Mouse (Mus musculus) heart, embryonic 11.5 days (tissue): ENCODE measurements around the gene Hmga2. TPM values are rescaled to one million over a fixed set of nuclear protein-coding genes. Genes with fewer than 3 reads are reported as not detected.

ENCODE experiments used
- ATAC-seq: fragments of 200-750 bp; cut with Nextera tagmentation; replicated peaks from 2 replicates; pipeline ENCODE4 v1.8.0; 2017; ENCODE audit warnings: moderate library complexity; ENCODE audit not compliant: insufficient number of reproducible peaks, low FRiP score, low TSS enrichment
- H3K27ac ChIP-seq: fragments of 300-500 bp; sonication (generic); 2 replicates; pipeline ENCODE4 v1.5.1; 2014; ENCODE audit warnings: mild to moderate bottlenecking, low read depth, low read length
- H3K27me3 ChIP-seq: fragments of 300-500 bp; sonication (generic); 2 replicates; pipeline ENCODE4 v1.6.1; 2014; ENCODE audit warnings: mild to moderate bottlenecking, low read length, mixed read lengths; ENCODE audit not compliant: control insufficient read depth, insufficient read depth
- H3K36me3 ChIP-seq: fragments of 300-500 bp; sonication (generic); 2 replicates; pipeline ENCODE4 v1.6.1; 2014; ENCODE audit warnings: mild to moderate bottlenecking, low read length, moderate library complexity, mixed read lengths; ENCODE audit not compliant: control insufficient read depth, insufficient read depth
- H3K4me1 ChIP-seq: fragments of 300-500 bp; sonication (generic); 2 replicates; pipeline ENCODE4 v1.6.1; 2014; ENCODE audit warnings: low read length; ENCODE audit not compliant: control insufficient read depth, insufficient read depth
- H3K4me2 ChIP-seq: fragments of 300-500 bp; sonication (generic); 2 replicates; pipeline ENCODE4 v1.6.1; 2014; ENCODE audit warnings: mild to moderate bottlenecking, moderate library complexity
- H3K4me3 ChIP-seq: fragments of 300-500 bp; sonication (generic); 2 replicates; pipeline ENCODE4 v1.5.1; 2014; ENCODE audit warnings: low read depth, low read length
- H3K9ac ChIP-seq: fragments of 300-500 bp; sonication (generic); 2 replicates; pipeline ENCODE4 v1.6.1; 2014; ENCODE audit warnings: mild to moderate bottlenecking, low read depth, low read length, moderate library complexity
- H3K9me3 ChIP-seq: fragments of 300-500 bp; sonication (generic); replicated peaks from 2 replicates; pipeline ENCODE4 v1.6.1; 2016; ENCODE audit warnings: low read length; ENCODE audit not compliant: control insufficient read depth
- WGBS: fragments of 180-500 bp; shearing (Covaris S2); extraction: QIAGEN DNeasy Blood & Tissue Kit; methylation state at CpG from one replicate; pipeline ENCODE4 v1.1.7; 2014; ENCODE audit not compliant: insufficient replicate concordance; 5-methylcytosine and 5-hydroxymethylcytosine counted together
- polyA plus RNA-seq: library from polyadenylated mRNA; unstranded; fragments of >200 nt; fragmentation: Nextera tagmentation; extraction: Ambion mirVana; gene quantifications from 2 replicates; pipeline ENCODE4 v1.2.1, GENCODE M21; 2014

Hmga2 gene
- polyA plus RNA-seq, 1 experiment from 2014 or later: 42.6 TPM

DNA sequence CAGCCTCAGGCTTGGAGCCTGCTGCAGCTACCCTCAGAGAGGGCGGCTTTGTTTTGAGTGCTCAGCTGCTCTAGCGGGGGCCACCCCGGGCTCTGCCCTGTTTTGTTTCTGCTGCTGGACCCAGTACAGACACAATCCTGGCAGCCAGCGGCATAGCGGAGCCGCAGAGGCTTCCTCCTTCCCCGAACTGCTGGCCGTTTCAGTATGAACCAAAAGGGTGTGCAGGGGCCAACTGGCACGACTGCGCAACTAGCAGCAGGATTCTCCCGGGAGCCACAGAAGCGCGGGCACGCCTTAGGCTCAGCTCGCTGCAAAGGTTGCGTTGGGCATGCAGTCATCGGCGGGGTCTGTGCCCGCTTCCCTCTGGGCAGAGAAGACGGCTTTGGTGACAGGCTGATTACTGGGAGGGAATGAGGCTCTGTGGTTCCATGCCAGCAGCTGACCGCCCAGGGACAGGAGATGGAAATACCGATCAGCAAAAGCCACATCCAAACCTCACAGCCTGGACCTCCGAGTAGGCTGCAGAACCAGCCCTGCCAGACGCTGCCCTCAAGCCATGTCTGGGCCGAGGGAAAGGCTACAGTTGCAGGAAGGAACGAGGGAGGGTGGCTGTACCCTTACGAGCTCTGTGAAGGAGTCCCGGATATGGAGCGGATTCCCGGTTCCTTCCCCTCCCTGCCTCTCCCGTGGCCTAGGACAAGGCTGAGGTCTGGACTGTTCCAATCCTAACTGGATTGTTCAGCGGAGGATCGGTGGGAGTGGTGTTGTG is 47.7 kb downstream of the Hmga2 start:
- H3K4me3 ChIP-seq: no peak overlapping the region
- no peak overlapping the region for H3K9ac ChIP-seq
- no peak overlapping the region for H3K4me2 ChIP-seq
- no peaks in the 10 kb centered on the region for H3K27me3 ChIP-seq
- no peaks in the 10 kb centered on the region for H3K36me3 ChIP-seq
- 75% methylated on average over 33 of the region's 33 CpGs for WGBS
- no peaks in the 10 kb centered on the region for H3K9me3 ChIP-seq
- no peak overlapping the region for H3K27ac ChIP-seq
- no peak for ATAC-seq
- peaks cover 28% of the 10 kb centered on the region for H3K4me1 ChIP-seq

DNA sequence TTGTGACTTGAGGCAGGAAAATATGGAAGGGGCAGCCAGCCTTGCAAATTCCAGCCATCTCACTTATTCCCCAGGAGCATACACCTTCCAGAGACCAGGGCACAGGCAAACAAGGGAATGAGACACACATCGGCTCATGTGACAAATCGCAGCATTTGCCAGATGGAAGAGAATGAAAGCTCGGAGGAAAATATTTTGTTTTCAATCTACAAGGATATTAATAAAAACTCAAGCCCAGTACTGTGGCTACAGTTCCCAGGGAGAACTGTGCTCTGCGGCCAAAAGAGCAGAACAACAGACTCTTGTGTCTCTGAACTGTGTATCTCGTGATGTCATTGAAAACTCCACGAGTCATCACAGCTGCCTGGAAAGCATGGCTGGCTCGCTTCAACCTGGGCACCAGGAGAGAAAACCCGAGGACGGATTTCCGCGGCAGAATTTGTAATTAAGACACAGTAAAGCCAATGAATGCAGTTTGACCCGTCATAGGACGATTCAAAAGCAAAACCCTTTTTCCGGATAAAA is 50.1 kb downstream of the Hmga2 start:
- H3K9me3 ChIP-seq: no peaks in the 10 kb centered on the region
- H3K4me1 ChIP-seq: peaks cover 41% of the 10 kb centered on the region
- no peak for ATAC-seq
- H3K36me3 ChIP-seq: no peaks in the 10 kb centered on the region
- H3K4me2 ChIP-seq: no peak overlapping the region
- 0 out of 2 replicates have a peak overlapping the region, but pooled peaks have one; percentile 16 for H3K27ac ChIP-seq
- no peak overlapping the region for H3K4me3 ChIP-seq
- 65% methylated on average over 14 of the region's 14 CpGs for WGBS
- no peaks in the 10 kb centered on the region for H3K27me3 ChIP-seq
- H3K9ac ChIP-seq: no peak overlapping the region

DNA sequence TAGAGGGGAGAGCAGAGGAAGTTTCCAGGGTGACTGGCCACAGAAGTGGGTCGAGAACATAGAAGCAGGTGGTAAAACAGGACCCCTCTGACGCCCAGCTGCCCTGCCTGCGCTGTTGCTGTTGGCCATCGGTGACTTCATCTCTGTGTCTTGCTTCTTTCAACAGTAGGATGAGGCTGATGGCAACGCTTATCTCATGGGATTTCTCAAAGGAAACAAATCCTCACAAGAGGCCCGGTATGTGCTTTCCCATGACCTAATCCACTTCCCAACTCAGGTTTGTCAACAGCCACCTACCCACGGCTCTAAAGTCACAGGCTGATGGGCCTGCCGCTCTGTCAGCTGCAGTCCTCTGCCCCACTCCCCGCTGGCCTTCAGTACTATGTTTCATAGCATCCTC is 52.3 kb downstream of the Hmga2 start:
- no peak for ATAC-seq
- Histone ChIP-seq H3K36me3 (no peaks in the 10 kb centered on the region), H3K9me3 (no peaks in the 10 kb centered on the region), H3K4me2 (no peak overlapping the region; the same call in 1 of the 2 replicates), H3K27ac (0 out of 2 replicates have a peak overlapping the region, but pooled peaks have one; percentile 41), H3K4me3 (no peak overlapping the region), H3K9ac (no peak overlapping the region), H3K4me1 (peaks cover 49% of the 10 kb centered on the region), H3K27me3 (no peaks in the 10 kb centered on the region)
- 23% methylated on average over 9 of the region's 9 CpGs for WGBS

DNA sequence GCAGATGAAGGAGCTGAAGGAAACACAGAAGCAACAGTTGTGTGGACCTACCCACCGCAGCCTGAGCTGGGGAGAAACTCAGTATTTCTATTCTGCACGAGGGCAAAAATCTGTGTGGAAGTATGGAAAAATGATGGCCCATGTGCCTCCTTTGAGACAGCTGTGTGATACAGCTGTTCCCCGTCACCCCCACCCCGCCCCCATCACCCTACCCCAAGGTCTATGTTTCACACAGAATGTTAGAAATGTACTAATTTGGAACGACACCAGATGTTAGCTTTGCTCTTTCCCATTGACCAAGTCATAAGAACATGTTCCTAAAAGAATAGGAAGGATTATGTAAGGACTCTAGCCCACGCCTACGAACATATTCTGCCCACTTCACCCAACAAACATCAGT is 53.0 kb downstream of the Hmga2 start:
- Histone ChIP-seq H3K27me3 (no peaks in the 10 kb centered on the region), H3K4me3 (no peak overlapping the region), H3K4me1 (peaks cover 47% of the 10 kb centered on the region), H3K36me3 (no peaks in the 10 kb centered on the region), H3K4me2 (no peak overlapping the region), H3K9ac (no peak overlapping the region), H3K9me3 (no peaks in the 10 kb centered on the region), H3K27ac (peak overlapping the region; percentile 66)
- 75% methylated on average over 7 of the region's 7 CpGs for WGBS
- ATAC-seq: no peak

DNA sequence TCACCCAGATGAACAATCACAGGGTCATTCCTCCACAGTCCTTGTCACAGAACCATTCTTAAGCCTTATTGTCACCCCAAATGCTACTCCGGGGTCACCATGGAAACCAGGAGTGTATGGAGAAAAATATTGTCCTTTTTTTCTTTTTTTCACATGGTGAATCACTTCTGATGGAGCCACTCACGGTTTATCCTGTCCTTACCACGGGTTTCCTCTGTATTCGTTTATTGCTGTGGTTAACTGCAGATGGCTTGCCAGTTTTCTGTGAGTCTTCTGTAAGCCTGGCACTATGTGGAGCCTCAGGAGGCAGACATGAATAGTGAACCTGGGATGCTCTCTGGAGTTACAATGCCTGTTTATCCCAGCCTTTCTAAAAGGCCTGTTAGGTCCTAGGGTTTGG is 53.4 kb downstream of the Hmga2 start:
- peak overlapping the region; percentile 75 for H3K27ac ChIP-seq
- ATAC-seq: no peak; the same call in 1 of the 2 replicates
- H3K4me3 ChIP-seq: no peak overlapping the region
- no peaks in the 10 kb centered on the region for H3K27me3 ChIP-seq
- no peak overlapping the region for H3K4me2 ChIP-seq
- WGBS: 79% methylated on average over 4 of the region's 4 CpGs
- H3K9me3 ChIP-seq: no peaks in the 10 kb centered on the region
- peaks cover 49% of the 10 kb centered on the region for H3K4me1 ChIP-seq
- no peaks in the 10 kb centered on the region for H3K36me3 ChIP-seq
- H3K9ac ChIP-seq: no peak overlapping the region

DNA sequence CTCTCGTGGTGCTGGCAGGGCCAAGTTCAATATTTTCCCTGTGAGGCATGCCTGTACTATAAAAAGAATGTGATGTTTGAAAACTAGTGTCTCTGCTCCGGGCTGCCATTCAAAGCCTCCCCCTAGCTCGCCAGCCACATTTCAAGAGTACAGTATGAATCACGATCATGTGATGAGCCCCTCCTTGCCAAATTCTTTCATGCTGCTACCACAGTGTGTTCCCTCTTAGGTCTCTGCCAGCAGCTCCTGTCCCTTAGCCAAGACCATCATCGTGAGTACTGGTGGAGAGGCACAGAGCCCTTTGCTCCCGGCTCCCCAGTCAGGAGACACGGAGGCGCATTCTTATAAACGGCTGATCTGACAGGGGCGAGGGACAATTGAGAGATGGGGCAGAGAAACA is 54.2 kb downstream of the Hmga2 start:
- no peaks in the 10 kb centered on the region for H3K36me3 ChIP-seq
- ATAC-seq: peak; percentile 54; the same call in 1 of the 2 replicates
- no peaks in the 10 kb centered on the region for H3K27me3 ChIP-seq
- 18% methylated on average over 10 of the region's 10 CpGs for WGBS
- peak overlapping the region; percentile 75; the same call in 1 of the 2 replicates for H3K27ac ChIP-seq
- peaks cover 54% of the 10 kb centered on the region for H3K4me1 ChIP-seq
- no peak overlapping the region for H3K9ac ChIP-seq
- H3K4me2 ChIP-seq: peak overlapping the region; percentile 48
- H3K9me3 ChIP-seq: no peaks in the 10 kb centered on the region
- no peak overlapping the region for H3K4me3 ChIP-seq

DNA sequence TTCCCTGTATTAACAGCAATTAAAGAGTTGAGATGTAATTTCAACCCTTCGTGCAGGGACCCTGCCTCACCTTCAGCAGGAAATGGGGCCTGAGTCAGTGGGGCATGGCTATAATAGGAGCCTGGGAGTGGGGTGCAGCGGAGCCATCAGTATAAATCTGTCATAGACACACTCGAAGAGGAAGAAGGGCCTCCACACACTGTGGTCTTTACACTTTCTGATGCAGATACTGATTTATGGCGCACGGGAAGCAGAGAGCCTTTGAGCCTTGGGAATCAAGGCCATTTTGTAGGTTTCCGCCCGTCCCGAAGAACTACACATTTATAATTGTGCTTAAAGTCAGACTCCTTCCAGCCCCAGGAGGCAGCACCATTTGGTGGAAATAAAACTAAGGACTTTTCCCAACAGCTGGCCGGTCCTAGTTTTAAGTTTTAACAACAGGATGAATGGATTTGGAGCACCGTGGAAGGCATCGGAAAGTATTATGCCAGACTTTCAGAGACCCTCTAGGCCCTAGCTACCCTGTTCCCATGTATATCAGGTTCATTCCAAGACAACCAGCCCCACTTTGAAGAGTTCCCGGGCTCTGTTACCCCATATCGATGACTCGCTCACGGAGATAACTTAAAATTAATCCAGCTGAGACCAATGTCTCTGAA is 55.2 kb downstream of the Hmga2 start:
- Histone ChIP-seq H3K4me1 (peaks cover 59% of the 10 kb centered on the region), H3K4me2 (peak overlapping the region; percentile 19; the same call in 1 of the 2 replicates), H3K4me3 (no peak overlapping the region), H3K36me3 (no peaks in the 10 kb centered on the region), H3K27ac (0 out of 2 replicates have a peak overlapping the region, but pooled peaks have one; percentile 15), H3K27me3 (no peaks in the 10 kb centered on the region), H3K9ac (no peak overlapping the region; the same call in 1 of the 2 replicates), H3K9me3 (no peaks in the 10 kb centered on the region)
- no peak for ATAC-seq
- 72% methylated on average over 15 of the region's 15 CpGs for WGBS

DNA sequence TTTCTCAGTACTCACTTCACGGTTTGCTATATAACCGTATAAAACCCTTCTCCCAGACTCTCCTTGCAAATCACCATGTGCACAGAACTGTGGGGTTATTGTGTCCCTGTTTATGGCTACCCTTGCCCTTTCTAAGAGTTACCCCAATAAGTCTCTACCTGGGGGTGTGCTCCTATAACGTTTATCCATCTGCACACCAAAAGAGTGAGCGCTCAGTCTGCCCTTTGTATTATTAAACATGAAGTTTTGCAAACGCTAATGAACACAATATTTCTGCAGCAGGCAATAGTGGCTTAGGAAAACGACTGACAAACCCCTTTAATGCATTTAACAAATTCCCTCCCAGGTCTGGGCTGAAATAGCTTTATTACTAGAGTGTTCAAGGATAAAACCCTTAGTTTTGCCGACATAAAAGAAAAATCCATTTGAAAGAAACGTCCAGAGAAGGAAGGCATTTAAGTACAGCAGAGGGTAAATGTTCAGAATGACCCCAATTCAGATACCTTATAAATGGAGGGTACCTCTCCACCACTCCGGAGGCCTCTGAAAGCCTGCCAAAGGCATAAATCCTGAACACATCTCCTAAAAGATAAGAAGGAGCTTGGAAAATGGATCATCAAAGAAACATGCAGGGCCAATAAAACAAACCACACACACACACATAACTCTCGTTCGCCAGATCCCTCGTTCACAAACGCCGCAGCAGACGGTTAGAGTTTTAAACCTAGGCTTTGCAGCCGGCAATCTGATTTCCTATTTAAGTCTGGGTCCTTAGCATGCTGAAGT is 57.3 kb downstream of the Hmga2 start:
- Histone ChIP-seq H3K9me3 (no peaks in the 10 kb centered on the region), H3K9ac (no peak overlapping the region), H3K4me2 (no peak overlapping the region), H3K36me3 (peaks cover 3% of the 10 kb centered on the region; the same call in 1 of the 2 replicates), H3K27me3 (no peaks in the 10 kb centered on the region), H3K4me1 (peaks cover 53% of the 10 kb centered on the region), H3K27ac (no peak overlapping the region), H3K4me3 (no peak overlapping the region)
- WGBS: 65% methylated on average over 16 of the region's 16 CpGs
- ATAC-seq: no peak
